Mouse (Mus musculus) heart, embryonic 14.5 days (tissue): Measurements from ENCODE around the gene Adsl. TPM values are rescaled to one million over a fixed set of nuclear protein-coding genes. Genes with fewer than 3 reads are reported as not detected.

Experiments
- ATAC-seq: fragments of 200-750 bp; cut with Nextera tagmentation; 2 replicates; pipeline ENCODE4 v1.8.0; 2017; ENCODE audit warnings: low read depth, moderate TSS enrichment; ENCODE audit not compliant: insufficient number of reproducible peaks, insufficient read depth, low FRiP score
- H3K27ac ChIP-seq, 2 experiments: fragments of 200-500 bp in 1 of 2; fragments of 300-500 bp in 1 of 2; sonication (generic) in 1 of 2; replicated peaks in 1 of 2; 2 replicates each; pipeline ENCODE4 v1.5.1; 2012 to 2014; ENCODE audit warnings: low read depth in 2 of 2, low read length in 2 of 2, control low read depth in 1 of 2, mild to moderate bottlenecking in 1 of 2, mixed read lengths in 1 of 2; ENCODE audit not compliant: control insufficient read depth in 1 of 2, insufficient read depth in 1 of 2
- H3K27me3 ChIP-seq: fragments of 300-500 bp; sonication (generic); 2 replicates; pipeline ENCODE4 v1.6.1; 2014; ENCODE audit warnings: mild to moderate bottlenecking, low read length, control low read depth; ENCODE audit not compliant: control insufficient read depth, insufficient read depth
- H3K36me3 ChIP-seq: fragments of 300-500 bp; sonication (generic); 2 replicates; pipeline ENCODE4 v1.6.1; 2014; ENCODE audit warnings: mild to moderate bottlenecking, control low read depth, low read length, mixed read lengths; ENCODE audit not compliant: control insufficient read depth, insufficient read depth
- H3K4me1 ChIP-seq, 2 experiments: fragments of 200-500 bp in 1 of 2; fragments of 300-500 bp in 1 of 2; sonication (generic) in 1 of 2; 2 replicates each; pipeline ENCODE4 v1.6.1; 2012 to 2014; ENCODE audit warnings: low read length in 2 of 2, control low read depth in 1 of 2, mixed read lengths in 1 of 2; ENCODE audit not compliant: control insufficient read depth in 2 of 2, insufficient read depth in 2 of 2
- H3K4me2 ChIP-seq: fragments of 300-500 bp; sonication (generic); 2 replicates; pipeline ENCODE4 v1.6.1; 2014; ENCODE audit warnings: mild to moderate bottlenecking, low read length
- H3K4me3 ChIP-seq, 2 experiments: fragments of 200-500 bp in 1 of 2; fragments of 300-500 bp in 1 of 2; sonication (generic) in 1 of 2; 2 replicates each; pipeline ENCODE4 v1.5.1; 2012 to 2014; ENCODE audit warnings: low read length in 2 of 2, mild to moderate bottlenecking in 2 of 2, control low read depth in 1 of 2, low read depth in 1 of 2, moderate library complexity in 1 of 2; ENCODE audit not compliant: control insufficient read depth in 1 of 2, insufficient read depth in 1 of 2
- H3K9ac ChIP-seq: fragments of 300-500 bp; sonication (generic); 2 replicates; pipeline ENCODE4 v1.6.1; 2014; ENCODE audit warnings: mild to moderate bottlenecking, low read length
- H3K9me3 ChIP-seq: fragments of 300-500 bp; sonication (generic); 2 replicates; pipeline ENCODE4 v1.6.1; 2016; ENCODE audit warnings: low read length, control low read depth; ENCODE audit not compliant: control insufficient read depth
- WGBS: fragments of 180-500 bp; shearing (Covaris S2); extraction: QIAGEN DNeasy Blood & Tissue Kit; methylation state at CpG from one replicate; pipeline ENCODE4 v1.1.7; 2014; 5-methylcytosine and 5-hydroxymethylcytosine counted together
- polyA plus RNA-seq: library from polyadenylated mRNA; unstranded; fragments of >200 nt; fragmentation: Nextera tagmentation; extraction: Ambion mirVana; gene quantifications from 2 replicates; pipeline ENCODE4 v1.2.1, GENCODE M21; 2014

Gene Adsl
- polyA plus RNA-seq, 1 experiment from 2014 or later, result 149 TPM

DNA sequence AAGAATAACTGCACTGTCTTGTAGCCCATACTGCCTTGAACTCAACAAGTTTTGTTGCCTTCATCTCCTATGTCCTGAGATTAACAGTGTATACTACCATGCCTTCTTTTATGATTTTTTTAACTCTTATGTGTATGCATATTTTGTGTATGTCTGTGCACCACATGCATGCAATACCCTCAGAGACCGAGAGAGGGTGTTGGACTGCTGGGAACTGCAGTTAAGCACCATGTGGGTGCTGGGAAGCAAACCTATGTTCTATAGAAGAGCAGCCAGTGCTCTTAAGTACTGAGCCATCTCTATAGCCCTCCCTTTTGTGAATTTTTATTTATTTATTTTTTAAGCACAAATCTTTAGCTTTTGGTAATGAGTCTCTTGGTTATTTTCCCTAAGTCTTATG is 34.5 kb upstream of the Adsl start:
- Histone ChIP-seq H3K9me3 (no peaks in the 10 kb centered on the region), H3K36me3 (peaks cover 72% of the 10 kb centered on the region), H3K27ac (no peak overlapping the region), H3K4me3 (no peak overlapping the region), H3K9ac (no peak overlapping the region), H3K4me1 (peaks cover 3 to 7% of the 10 kb centered on the region in 2 experiments; a peak in 3 of 4 replicates), H3K27me3 (no peaks in the 10 kb centered on the region), H3K4me2 (no peak overlapping the region)
- 89% methylated on average over 1 of the region's 1 CpGs for WGBS
- no peak for ATAC-seq

- Histone ChIP-seq H3K4me3 (no peak overlapping the region), H3K36me3 (peaks cover 86% of the 10 kb centered on the region), H3K27ac (peak overlapping the region in 1 of 2 experiments; percentile 55; a peak in 2 of 4 replicates), H3K9ac (no peak overlapping the region), H3K4me2 (no peak overlapping the region), H3K9me3 (no peaks in the 10 kb centered on the region), H3K27me3 (no peaks in the 10 kb centered on the region), H3K4me1 (peaks cover 3 to 7% of the 10 kb centered on the region in 2 experiments; a peak in 3 of 4 replicates)
- no peak for ATAC-seq
- WGBS, result 45% methylated on average over 2 of the region's 2 CpGs
These were observed 32.4 kb upstream of the Adsl start for GRCm38 (mm10) chr15:80915850-80916249.

- H3K9ac ChIP-seq, result no peak overlapping the region
- no peak for ATAC-seq
- H3K27ac ChIP-seq, result no peak overlapping the region
- H3K4me3 ChIP-seq, result no peak overlapping the region
- WGBS, result 91% methylated on average over 7 of the region's 7 CpGs
- no peaks in the 10 kb centered on the region for H3K27me3 ChIP-seq
- H3K4me2 ChIP-seq, result no peak overlapping the region
- peaks cover 86% of the 10 kb centered on the region for H3K36me3 ChIP-seq
- H3K9me3 ChIP-seq, result no peaks in the 10 kb centered on the region
- peaks cover 3 to 7% of the 10 kb centered on the region in 2 experiments; a peak in 2 of 4 replicates for H3K4me1 ChIP-seq
These were observed 31.7 kb upstream of the Adsl start for GRCm38 (mm10) chr15:80916621-80917020.

GRCm38 (mm10) chr15:80920346-80920745 is 27.9 kb upstream of the Adsl start:
- Histone ChIP-seq H3K27ac (no peak overlapping the region), H3K9ac (no peak overlapping the region), H3K36me3 (peaks cover 88% of the 10 kb centered on the region), H3K9me3 (no peaks in the 10 kb centered on the region), H3K27me3 (no peaks in the 10 kb centered on the region), H3K4me3 (no peak overlapping the region), H3K4me1 (peaks cover 2 to 3% of the 10 kb centered on the region in 2 experiments; a peak in 2 of 4 replicates), H3K4me2 (no peak overlapping the region)
- 94% methylated on average over 3 of the region's 3 CpGs for WGBS
- ATAC-seq, result no peak

GRCm38 (mm10) chr15:80921781-80922180 is 26.5 kb upstream of the Adsl start:
- H3K4me1 ChIP-seq, result no peaks in the 10 kb centered on the region
- H3K27me3 ChIP-seq, result no peaks in the 10 kb centered on the region
- H3K4me3 ChIP-seq, result no peak overlapping the region
- peaks cover 91% of the 10 kb centered on the region for H3K36me3 ChIP-seq
- WGBS, result 91% methylated on average over 4 of the region's 4 CpGs
- no peak overlapping the region for H3K4me2 ChIP-seq
- no peaks in the 10 kb centered on the region for H3K9me3 ChIP-seq
- no peak overlapping the region for H3K9ac ChIP-seq
- H3K27ac ChIP-seq, result no peak overlapping the region
- ATAC-seq, result no peak

DNA sequence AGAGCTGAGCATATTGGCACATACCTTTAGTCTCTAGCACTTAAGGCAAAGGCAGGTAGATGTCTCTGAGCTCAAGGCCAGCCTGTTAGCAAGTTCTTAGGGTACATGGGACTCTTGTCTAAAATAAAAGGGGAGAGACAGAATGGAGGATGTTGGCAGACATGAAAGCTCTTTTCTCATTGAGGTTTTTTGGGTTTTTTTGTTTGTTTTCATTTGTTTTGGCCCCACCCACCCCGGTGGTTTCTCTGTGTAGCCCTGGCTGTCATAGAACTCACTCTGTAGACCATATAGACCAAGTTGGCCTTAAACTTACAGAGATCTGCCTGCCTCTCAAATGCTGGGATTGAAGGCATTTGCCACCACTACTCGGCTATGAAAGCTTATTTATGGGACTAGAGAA is 24.1 kb upstream of the Adsl start:
- H3K9me3 ChIP-seq, result no peaks in the 10 kb centered on the region
- H3K36me3 ChIP-seq, result peaks cover 91% of the 10 kb centered on the region
- no peak overlapping the region for H3K4me3 ChIP-seq
- WGBS, result 93% methylated on average over 2 of the region's 2 CpGs
- no peak overlapping the region for H3K27ac ChIP-seq
- H3K9ac ChIP-seq, result no peak overlapping the region
- no peak for ATAC-seq
- H3K4me2 ChIP-seq, result no peak overlapping the region
- no peaks in the 10 kb centered on the region for H3K27me3 ChIP-seq
- H3K4me1 ChIP-seq, result no peaks in the 10 kb centered on the region

DNA sequence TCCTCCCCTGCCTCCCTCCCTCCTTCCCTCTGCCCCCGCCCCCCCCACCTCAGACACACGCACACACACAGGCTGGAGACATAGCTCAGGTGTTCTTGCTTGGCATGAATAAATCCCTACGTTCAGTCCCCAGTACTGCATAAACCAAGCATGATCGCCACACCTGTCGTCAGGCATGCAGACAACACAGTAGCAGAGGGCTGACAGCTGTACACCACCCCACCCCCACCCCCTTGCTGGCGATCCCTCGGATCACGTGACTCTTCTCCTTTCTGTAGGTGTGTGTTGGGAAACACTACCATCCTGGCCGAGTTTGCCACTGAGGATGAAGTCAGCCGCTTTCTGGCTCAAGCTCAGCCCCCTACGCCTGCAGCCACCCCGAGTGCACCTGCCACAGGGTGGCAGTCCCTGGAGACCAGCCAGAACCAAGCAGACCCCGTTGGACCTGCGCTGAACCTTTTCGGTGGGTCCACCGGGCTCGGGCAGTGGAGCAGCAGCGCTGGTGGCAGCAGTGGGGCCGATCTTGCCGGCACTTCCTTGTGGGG is 19.4 kb upstream of the Adsl start:
- Histone ChIP-seq H3K9me3 (no peaks in the 10 kb centered on the region), H3K27ac (no peak overlapping the region), H3K4me1 (no peaks in the 10 kb centered on the region; a peak in 1 of 4 replicates), H3K4me2 (no peak overlapping the region), H3K27me3 (no peaks in the 10 kb centered on the region), H3K9ac (no peak overlapping the region), H3K36me3 (peaks cover 77% of the 10 kb centered on the region), H3K4me3 (no peak overlapping the region)
- 76% methylated on average over 20 of the region's 20 CpGs for WGBS
- ATAC-seq, result no peak

DNA sequence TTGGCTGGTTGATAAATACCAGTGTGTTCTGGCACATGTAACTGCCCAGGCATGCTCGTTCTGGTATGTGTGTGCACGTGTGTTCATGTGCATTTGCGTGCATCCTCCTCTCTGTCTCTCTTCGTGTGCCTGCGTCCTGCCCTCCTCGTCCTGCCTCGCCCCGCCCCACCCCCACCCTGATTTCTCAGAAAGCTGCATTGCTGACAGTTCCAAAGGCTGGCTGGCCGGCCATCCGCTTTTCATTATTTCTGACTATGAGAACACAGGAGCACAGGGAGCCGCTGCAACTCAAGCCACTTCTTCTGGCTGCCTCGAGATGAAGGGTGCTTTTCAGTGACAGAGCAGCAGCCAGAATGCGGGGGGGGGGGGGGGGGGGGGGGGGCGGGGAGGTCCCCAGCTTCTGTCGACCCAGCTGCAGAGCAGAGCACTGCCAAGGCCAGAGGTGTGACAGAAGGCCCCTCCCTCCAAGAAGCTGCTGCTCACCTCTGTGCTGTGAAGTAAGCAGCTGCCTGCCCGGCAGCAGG is 18.2 kb upstream of the Adsl start:
- no peaks in the 10 kb centered on the region; a peak in 1 of 4 replicates for H3K4me1 ChIP-seq
- H3K27ac ChIP-seq, result no peak overlapping the region
- WGBS, result 15% methylated on average over 14 of the region's 16 CpGs
- no peaks in the 10 kb centered on the region for H3K27me3 ChIP-seq
- no peak overlapping the region for H3K4me2 ChIP-seq
- H3K9ac ChIP-seq, result no peak overlapping the region
- no peak for ATAC-seq
- peaks cover 76% of the 10 kb centered on the region for H3K36me3 ChIP-seq
- H3K9me3 ChIP-seq, result no peaks in the 10 kb centered on the region
- no peak overlapping the region for H3K4me3 ChIP-seq
